Comparison of ENCODE assay signal across 8 mouse cellular contexts in the genomic region with DNA sequence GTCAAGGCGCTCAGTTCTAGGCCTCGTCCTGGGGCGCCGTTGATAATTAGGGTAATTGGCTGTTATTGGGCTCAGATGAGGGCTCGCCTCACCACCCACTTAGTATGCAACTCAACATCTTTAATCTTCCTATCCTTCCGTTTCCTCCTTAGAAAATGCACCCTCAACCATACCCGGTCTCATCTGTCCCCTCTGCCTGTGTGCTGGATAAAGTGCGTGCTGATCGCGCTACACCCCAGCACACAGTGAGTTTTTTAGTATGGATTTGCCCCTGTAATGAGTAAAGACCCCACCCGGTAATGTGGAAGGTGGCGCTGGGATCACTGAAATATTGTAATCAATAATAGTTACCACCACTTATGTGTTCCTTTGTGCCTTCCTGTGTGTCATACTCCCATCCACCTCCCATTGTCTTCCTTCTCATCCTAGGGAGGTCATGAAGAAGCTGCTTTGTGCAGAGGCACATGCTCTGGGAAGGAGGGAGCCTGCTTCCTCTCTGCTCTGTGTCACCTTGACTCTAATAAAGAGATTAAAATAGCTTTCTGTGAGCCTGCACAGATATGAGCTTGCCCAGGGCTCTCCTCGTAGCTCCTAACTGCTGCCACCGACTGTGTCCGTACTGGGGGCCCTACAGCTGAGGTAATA. TPM values are rescaled to one million over a fixed set of nuclear protein-coding genes. Genes with fewer than 3 reads are reported as not detected.
DNase-seq lines count a peak whose midpoint lies in the region; ATAC-seq and TF ChIP-seq lines count a peak whose summit lies in the region.

No protein-coding gene starts in this region.

- 8% methylated on average over 15 of the region's 15 CpGs for WGBS in limb, embryonic 11.5 days
- 5% methylated on average over 15 of the region's 15 CpGs for WGBS in small intestine, adult 2 months

- no peak for TF ChIP-seq POLR2A in small intestine, adult 2 months (IDR thresholded peaks at IDR 0.05; ENCODE audit: low read depth, low read length)

- no peak for TF ChIP-seq CTCF in small intestine, adult 2 months (IDR thresholded peaks at IDR 0.05; ENCODE audit: extremely low read depth, insufficient read length, insufficient replicate concordance, low read depth, low read length)

- peak overlapping the region; percentile 81 for H3K4me3 ChIP-seq in limb, embryonic 11.5 days (ENCODE audit: low read depth, low read length)
- H3K4me3 ChIP-seq in small intestine, adult 2 months (ENCODE audit: low read depth, low read length) = peak overlapping the region; percentile 83

- DNase-seq in embryo, embryonic 10 days (ENCODE audit: low spot score) = peak; percentile 35
- no peak for DNase-seq in embryo, embryonic 9.5 days (ENCODE audit: extremely low spot score)
- DNase-seq in A20 (ENCODE audit: low read depth, low spot score) = peak; percentile 54
- DNase-seq in limb, embryonic 11.5 days (ENCODE audit: low spot score) = peak; percentile 40
- DNase-seq in left cerebral cortex, postnatal 25 days (ENCODE audit: low spot score in 2 of 2) = no peak
- no peak for DNase-seq in T-cell, adult 2 months (ENCODE audit: low spot score)

- H3K4me2 ChIP-seq in limb, embryonic 11.5 days (ENCODE audit: low read depth, severe bottlenecking) = peak overlapping the region; percentile 96

- no peaks in the 10 kb centered on the region for H3K27me3 ChIP-seq in limb, embryonic 11.5 days (ENCODE audit: control insufficient read depth, insufficient read depth, low read length)
- no peaks in the 10 kb centered on the region for H3K27me3 ChIP-seq in small intestine, adult 2 months (ENCODE audit: control insufficient read depth, insufficient read depth, low read length)

- peaks cover 3% of the 10 kb centered on the region for H3K4me1 ChIP-seq in limb, embryonic 11.5 days (ENCODE audit: control insufficient read depth, insufficient read depth, low read length)
- peaks cover 14% of the 10 kb centered on the region for H3K4me1 ChIP-seq in small intestine, adult 2 months (ENCODE audit: control insufficient read depth, insufficient read depth, insufficient read length, low read length)

- H3K9me3 ChIP-seq in limb, embryonic 11.5 days (ENCODE audit: control insufficient read depth, low read length) = no peaks in the 10 kb centered on the region

- no peaks in the 10 kb centered on the region; the same call in 1 of the 2 replicates for H3K36me3 ChIP-seq in limb, embryonic 11.5 days (ENCODE audit: control insufficient read depth, insufficient read depth, low read length)
- no peaks in the 10 kb centered on the region for H3K36me3 ChIP-seq in small intestine, adult 2 months (ENCODE audit: control insufficient read depth, insufficient read depth, low read length)

- H3K27ac ChIP-seq in limb, embryonic 11.5 days (replicated peaks; ENCODE audit: low read depth, low read length) = peak overlapping the region; percentile 47; the same call in 1 of the 2 replicates
- H3K27ac ChIP-seq in small intestine, adult 2 months (ENCODE audit: insufficient read depth, low read depth, low read length) = no peak overlapping the region

- peak; percentile 31 for ATAC-seq in erythroblast, adult 5-6 weeks (replicated peaks; ENCODE audit: low FRiP score, poor library complexity, severe bottlenecking)
- ATAC-seq in limb, embryonic 11.5 days (ENCODE audit: insufficient number of reproducible peaks, low FRiP score, low TSS enrichment, low read depth) = peak; percentile 8; the same call in 1 of the 2 replicates

- H3K9ac ChIP-seq in limb, embryonic 11.5 days (ENCODE audit: low read length) = peak overlapping the region; percentile 90

- intact Hi-C loops in left cerebral cortex, postnatal 25 days (cut with DNase I) = loop anchor here (2.0 kb wide), 1 partner anchor 52 kb away; no protein-coding TSS in a partner anchor

RNA-seq across cellular contexts. Expression of gene Trappc6a, which starts 0.9 kb away (rescaled TPM):
- 17.9 and 18.8 TPM in 2 replicates for total RNA-seq in erythroblast, adult 5-6 weeks (2015; ENCODE audit: low replicate concordance)
- total RNA-seq in erythroblast, adult 5-6 weeks (2017; ENCODE audit: low replicate concordance) = 2.7 and 7.8 TPM in 2 replicates
- 73.3 and 82.3 TPM in 2 replicates for polyA plus RNA-seq in limb, embryonic 11.5 days (2014; fragmentation: Nextera tagmentation; extraction: Ambion mirVana)
- 56.3 and 120 TPM in 2 replicates for polyA plus RNA-seq in small intestine, adult 2 months (2012; rRNA removed)
- total RNA-seq in left cerebral cortex, postnatal 25 days (2021) = 10 to 100 TPM; 18.4 to 18.8 TPM

RNA-seq across cellular contexts. Expression of gene Bloc1s3, which starts 0.9 kb away (rescaled TPM):
- total RNA-seq in erythroblast, adult 5-6 weeks (2015; ENCODE audit: low replicate concordance) = 3.5 and 4.2 TPM in 2 replicates
- 0.84 and 1.5 TPM in 2 replicates for total RNA-seq in erythroblast, adult 5-6 weeks (2017; ENCODE audit: low replicate concordance)
- 2.3 and 2.7 TPM in 2 replicates for polyA plus RNA-seq in limb, embryonic 11.5 days (2014; fragmentation: Nextera tagmentation; extraction: Ambion mirVana)
- polyA plus RNA-seq in small intestine, adult 2 months (2012; rRNA removed) = 11.9 and 24.9 TPM in 2 replicates
- 1 to 10 TPM; 6.7 to 7.4 TPM for total RNA-seq in left cerebral cortex, postnatal 25 days (2021)

RNA-seq across cellular contexts. Expression of gene Nkpd1, which starts 8.6 kb away (rescaled TPM):
- not detected in 2 replicates for total RNA-seq in erythroblast, adult 5-6 weeks (2015; ENCODE audit: low replicate concordance)
- total RNA-seq in erythroblast, adult 5-6 weeks (2017; ENCODE audit: low replicate concordance) = not detected in 2 replicates
- polyA plus RNA-seq in limb, embryonic 11.5 days (2014; fragmentation: Nextera tagmentation; extraction: Ambion mirVana) = 0.12 and 0.16 TPM in 2 replicates
- 0.23 and 0.43 TPM in 2 replicates for polyA plus RNA-seq in small intestine, adult 2 months (2012; rRNA removed)
- total RNA-seq in left cerebral cortex, postnatal 25 days (2021) = under 1 TPM; 0.64 to 0.87 TPM

RNA-seq across cellular contexts. Expression of gene Exoc3l2, which starts 45.9 kb away (rescaled TPM):
- not detected in 2 replicates for total RNA-seq in erythroblast, adult 5-6 weeks (2015; ENCODE audit: low replicate concordance)
- total RNA-seq in erythroblast, adult 5-6 weeks (2017; ENCODE audit: low replicate concordance) = not detected in 2 replicates
- polyA plus RNA-seq in limb, embryonic 11.5 days (2014; fragmentation: Nextera tagmentation; extraction: Ambion mirVana) = 1.8 and 2.2 TPM in 2 replicates
- polyA plus RNA-seq in small intestine, adult 2 months (2012; rRNA removed) = 6.5 and 12.0 TPM in 2 replicates
- total RNA-seq in left cerebral cortex, postnatal 25 days (2021) = under 1 TPM; 0.18 to 0.64 TPM

RNA-seq across cellular contexts. Expression of gene Mark4, which starts 50.4 kb away (rescaled TPM):
- 1.9 and 5.2 TPM in 2 replicates for total RNA-seq in erythroblast, adult 5-6 weeks (2015; ENCODE audit: low replicate concordance)
- 1.7 and 2.8 TPM in 2 replicates for total RNA-seq in erythroblast, adult 5-6 weeks (2017; ENCODE audit: low replicate concordance)
- 10.0 and 10.8 TPM in 2 replicates for polyA plus RNA-seq in limb, embryonic 11.5 days (2014; fragmentation: Nextera tagmentation; extraction: Ambion mirVana)
- polyA plus RNA-seq in small intestine, adult 2 months (2012; rRNA removed) = 11.6 and 27.4 TPM in 2 replicates
- total RNA-seq in left cerebral cortex, postnatal 25 days (2021) = 10 to 100 TPM; 76.2 to 78.6 TPM

Comparison
In these comparisons a context has a peak if more than half of its experiments do, and no peak if none do; other contexts are left out.
1. DNase-seq: peak in embryo, embryonic 10 days (single experiment), A20 (single experiment) and limb, embryonic 11.5 days (single experiment); none in embryo, embryonic 9.5 days (single experiment), left cerebral cortex, postnatal 25 days (0 of 2) and T-cell, adult 2 months (single experiment).